15 mouse cellular contexts compared by ENCODE assay signal in genomic region chr3:102130478-102130877, GRCm38 (mm10). TPM values are rescaled to one million over a fixed set of nuclear protein-coding genes. Genes with fewer than 3 reads are reported as not detected.
DNase-seq lines count a peak whose midpoint lies in the region; ATAC-seq and TF ChIP-seq lines count a peak whose summit lies in the region.
"Had no signal": no experiment of that assay in that cellular context is flagged by ENCODE, and none has a peak within 500 bp of the region (broad histone marks: within the 10 kb centered on the region; RNA-seq: fewer than 3 reads in every experiment).

No protein-coding gene starts in this region.

- H3K4me1 ChIP-seq in heart, adult 2 months (ENCODE audit: control insufficient read depth, insufficient read depth, low read length) = peaks cover 1% of the 10 kb centered on the region; the same call in 1 of the 2 replicates
- H3K4me1 ChIP-seq in lung, embryonic 14.5 days (ENCODE audit: insufficient read depth) = peaks cover 3% of the 10 kb centered on the region; the same call in 1 of the 2 replicates
- H3K4me1 ChIP-seq in liver, embryonic 16.5 days (ENCODE audit: control insufficient read depth, low read depth, low read length) = no peaks in the 10 kb centered on the region; the same call in 1 of the 2 replicates

- no peak for TF ChIP-seq POLR2A in heart, adult 2 months (IDR thresholded peaks at IDR 0.05; ENCODE audit: insufficient read depth, low read depth, low read length)

- H3K27me3 ChIP-seq in heart, adult 2 months (ENCODE audit: control insufficient read depth, insufficient read depth, low read length) = no peaks in the 10 kb centered on the region
- no peaks in the 10 kb centered on the region for H3K27me3 ChIP-seq in lung, embryonic 14.5 days (ENCODE audit: insufficient read depth, low read length)
- no peaks in the 10 kb centered on the region for H3K27me3 ChIP-seq in liver, embryonic 16.5 days (ENCODE audit: control insufficient read depth, insufficient read depth, low read depth, low read length)
- H3K27me3 ChIP-seq: CH12.LX; embryonic facial prominence, embryonic 12.5 days; limb, embryonic 15.5 days; midbrain, embryonic 12.5 days had no signal

- no peak overlapping the region for H3K4me2 ChIP-seq in lung, embryonic 14.5 days
- H3K4me2 ChIP-seq in liver, embryonic 16.5 days (ENCODE audit: low read depth, low read length) = no peak overlapping the region
- H3K4me2 ChIP-seq: embryonic facial prominence, embryonic 12.5 days; limb, embryonic 15.5 days; midbrain, embryonic 12.5 days had no signal

- no peak for ATAC-seq in lung, embryonic 14.5 days (ENCODE audit: insufficient read depth)
- ATAC-seq in liver, embryonic 16.5 days (ENCODE audit: low read depth) = 0 out of 2 replicates have a peak, but pooled peaks have one; percentile 20
- ATAC-seq: forebrain, embryonic 14.5 days had no signal

- no peak for DNase-seq in heart, adult 2 months
- no peak for DNase-seq in heart, postnatal 36 days
- DNase-seq in lung, embryonic 14.5 days = no peak
- no peak for DNase-seq in lung, postnatal 25 days (ENCODE audit: low spot score)
- DNase-seq in adrenal gland, postnatal 10 days = peak; percentile 38
- no peak for DNase-seq in urinary bladder, postnatal 14 days (ENCODE audit: low spot score)
- DNase-seq in frontal cortex, postnatal 14 days (ENCODE audit: low spot score in 2 of 2) = no peak
- DNase-seq: cerebellum, adult 11-12 months; right cerebral cortex, postnatal 25 days had no signal

- no peak overlapping the region for H3K27ac ChIP-seq in heart, adult 2 months
- H3K27ac ChIP-seq in lung, embryonic 14.5 days (ENCODE audit: low read depth) = no peak overlapping the region
- no peak overlapping the region for H3K27ac ChIP-seq in liver, embryonic 16.5 days (ENCODE audit: low read length)
- H3K27ac ChIP-seq: embryonic facial prominence, embryonic 12.5 days; limb, embryonic 15.5 days had no signal

- H3K36me3 ChIP-seq in heart, adult 2 months (ENCODE audit: control insufficient read depth, insufficient read depth, low read length) = peaks cover 4% of the 10 kb centered on the region
- no peaks in the 10 kb centered on the region for H3K36me3 ChIP-seq in lung, embryonic 14.5 days (ENCODE audit: insufficient read depth)
- H3K36me3 ChIP-seq in liver, embryonic 16.5 days (ENCODE audit: control insufficient read depth, insufficient read depth) = no peaks in the 10 kb centered on the region
- H3K36me3 ChIP-seq: embryonic facial prominence, embryonic 12.5 days; limb, embryonic 15.5 days; midbrain, embryonic 12.5 days had no signal

- H3K9me3 ChIP-seq in lung, embryonic 14.5 days (ENCODE audit: low read depth, low read length) = no peaks in the 10 kb centered on the region
- no peaks in the 10 kb centered on the region for H3K9me3 ChIP-seq in liver, embryonic 16.5 days (replicated peaks; ENCODE audit: control insufficient read depth, low read length)
- H3K9me3 ChIP-seq: embryonic facial prominence, embryonic 12.5 days; limb, embryonic 15.5 days; midbrain, embryonic 12.5 days had no signal

- 50% methylated on average over 6 of the region's 6 CpGs for WGBS in heart, adult 2 months
- WGBS in lung, embryonic 14.5 days = 64% methylated on average over 6 of the region's 6 CpGs
- WGBS in liver, embryonic 16.5 days (ENCODE audit: insufficient replicate concordance) = 62% methylated on average over 6 of the region's 6 CpGs

- H3K9ac ChIP-seq in heart, adult 2 months (ENCODE audit: low read depth, low read length) = no peak overlapping the region
- no peak overlapping the region for H3K9ac ChIP-seq in lung, embryonic 14.5 days
- no peak overlapping the region for H3K9ac ChIP-seq in liver, embryonic 16.5 days (ENCODE audit: low read depth, low read length)
- H3K9ac ChIP-seq: embryonic facial prominence, embryonic 12.5 days; limb, embryonic 15.5 days; midbrain, embryonic 12.5 days had no signal

- intact Hi-C loops in heart, adult 2 months (cut with DNase I) = no loop called here
- intact Hi-C loops in heart, postnatal 36 days (cut with DNase I) = no loop called here

- no peaks in the 10 kb centered on the region for H3K79me2 ChIP-seq in heart, adult 2 months (replicated peaks; ENCODE audit: control insufficient read depth, insufficient read depth, low read length)

- no peak overlapping the region for H3K4me3 ChIP-seq in heart, adult 2 months
- no peak overlapping the region for H3K4me3 ChIP-seq in lung, embryonic 14.5 days (ENCODE audit: low read depth, low read length)
- no peak overlapping the region for H3K4me3 ChIP-seq in liver, embryonic 16.5 days (ENCODE audit: low read depth, low read length)
- H3K4me3 ChIP-seq: embryonic facial prominence, embryonic 12.5 days; limb, embryonic 15.5 days; midbrain, embryonic 12.5 days had no signal

- TF ChIP-seq EP300 in heart, adult 2 months (IDR thresholded peaks at IDR 0.05; ENCODE audit: insufficient read depth, low read depth, low read length) = no peak

- TF ChIP-seq CTCF in heart, adult 2 months (IDR thresholded peaks at IDR 0.05) = peak; percentile 54
- TF ChIP-seq CTCF in lung, embryonic 14.5 days (IDR thresholded peaks at IDR 0.05; ENCODE audit: low read depth) = peak; percentile 39

RNA-seq across cellular contexts. Expression of gene Casq2, which starts 44.3 kb away (rescaled TPM):
- 100 to 1,000 TPM; 833 to 848 TPM for total RNA-seq in heart, adult 2 months (2021)
- polyA plus RNA-seq in heart, adult 2 months (2012; rRNA removed) = 361 and 854 TPM in 2 replicates
- total RNA-seq in heart, postnatal 36 days (2021) = 1,000 to 10,000 TPM in 1 of 2 experiments, 100 to 1,000 TPM in 1; 876 to 1,038 TPM
- 0.43 and 3.6 TPM in 2 replicates for polyA plus RNA-seq in lung, embryonic 14.5 days (2014; fragmentation: Nextera tagmentation; extraction: Ambion mirVana)
- total RNA-seq in adrenal gland, postnatal 10 days (2021) = 10 to 100 TPM in 1 of 2 experiments, 1 to 10 TPM in 1; 6.8 to 49.9 TPM
- 4.2 and 7.8 TPM in 2 replicates for polyA plus RNA-seq in liver, embryonic 16.5 days (2015; fragmentation: Nextera tagmentation; extraction: Ambion mirVana)
- total RNA-seq: CH12.LX had no signal

Comparison
In these comparisons a context has a peak if more than half of its experiments do, and no peak if none do; other contexts are left out.
1. RNA of gene Casq2, which starts 44.3 kb away (total RNA-seq): 876 to 1,038 TPM in heart, postnatal 36 days and 833 to 848 TPM in heart, adult 2 months; 6.8 to 49.9 TPM in adrenal gland, postnatal 10 days; every median in the first group is over 10 times any median in the second.